Mouse (Mus musculus): ENCODE results near the gene Park7. TPM values are rescaled to one million over a fixed set of nuclear protein-coding genes. Genes with fewer than 3 reads are reported as not detected.
A peak's percentile ranks its signal among the peaks of the same experiment; 100 is the strongest.
"Not testable (repeated sequence)": the region's sequence is repeated elsewhere in the genome, so short reads cannot be mapped to it uniquely, and the experiment has no call there.

The Park7 gene
- polyA plus RNA-seq, 1 experiment = 284 TPM

DNA sequence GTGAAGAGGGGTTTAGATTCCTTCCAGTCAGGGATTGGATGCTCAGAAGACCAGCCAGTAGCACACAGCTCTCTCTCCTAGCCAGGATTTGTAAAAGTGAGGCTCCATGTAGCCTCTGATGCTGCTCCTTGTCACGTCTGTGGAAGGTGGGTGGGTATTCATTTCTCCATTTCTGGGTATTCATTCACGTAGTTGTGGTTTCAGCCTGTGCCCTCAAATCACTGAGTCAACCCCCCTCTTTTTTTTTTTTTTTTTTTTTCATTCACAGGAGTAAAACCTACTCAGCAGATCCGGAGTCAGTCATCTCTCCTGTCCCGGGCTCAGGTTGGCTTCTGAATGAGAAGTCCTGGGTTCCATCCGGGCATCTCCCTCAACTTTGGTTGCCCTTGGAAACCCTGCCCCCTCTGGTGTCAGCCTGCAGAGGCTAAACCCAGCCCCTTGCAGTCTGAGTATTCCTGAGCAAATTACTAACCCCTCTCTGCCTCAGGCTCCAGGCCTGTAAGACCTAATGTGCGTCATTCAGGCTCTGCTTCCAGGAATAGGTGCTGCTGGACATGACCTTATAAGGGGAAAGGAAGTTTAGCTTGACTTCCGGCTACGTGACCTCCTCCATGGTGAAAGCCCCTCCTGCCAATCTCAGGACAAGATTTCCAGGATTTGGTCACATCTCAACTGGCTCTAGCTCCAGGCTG is 3.2 kb upstream of the Park7 start:
- H3K4me3 ChIP-seq (ENCODE audit: insufficient read depth, low read length) = no peak overlapping the region
- peaks cover 9% of the 10 kb centered on the region for H3K4me1 ChIP-seq (ENCODE audit: control insufficient read depth, insufficient read depth, low read length)
- H3K27ac ChIP-seq (ENCODE audit: insufficient read depth, low read length) = no peak overlapping the region
- no peak for TF ChIP-seq CTCF (IDR thresholded peaks at IDR 0.05; ENCODE audit: extremely low read depth, insufficient read depth, low read length)
- no peak for TF ChIP-seq POLR2A (IDR thresholded peaks at IDR 0.05; ENCODE audit: extremely low read depth, insufficient read depth, low read length)

- Histone ChIP-seq H3K27ac (ENCODE audit: insufficient read depth, low read length) (peak overlapping the region; percentile 36), H3K4me1 (ENCODE audit: control insufficient read depth, insufficient read depth, low read length) (peaks cover 9% of the 10 kb centered on the region), H3K4me3 (ENCODE audit: insufficient read depth, low read length) (peak overlapping the region; percentile 50)
- TF ChIP-seq CTCF (IDR thresholded peaks at IDR 0.05; ENCODE audit: extremely low read depth, insufficient read depth, low read length) (no peak), POLR2A (IDR thresholded peaks at IDR 0.05; ENCODE audit: extremely low read depth, insufficient read depth, low read length) (no peak)
Measured at GRCm38 (mm10) chr4:150915181-150915906, 1.1 kb upstream of the Park7 start.

- TF ChIP-seq CTCF (IDR thresholded peaks at IDR 0.05; ENCODE audit: extremely low read depth, insufficient read depth, low read length) (no peak), POLR2A (IDR thresholded peaks at IDR 0.05; ENCODE audit: extremely low read depth, insufficient read depth, low read length) (no peak)
- Histone ChIP-seq H3K4me1 (ENCODE audit: control insufficient read depth, insufficient read depth, low read length) (peaks cover 9% of the 10 kb centered on the region), H3K27ac (ENCODE audit: insufficient read depth, low read length) (peak overlapping the region; percentile 57), H3K4me3 (ENCODE audit: insufficient read depth, low read length) (peak overlapping the region; percentile 50)
Measured at GRCm38 (mm10) chr4:150913743-150914142, 494 bp downstream of the Park7 start.

DNA sequence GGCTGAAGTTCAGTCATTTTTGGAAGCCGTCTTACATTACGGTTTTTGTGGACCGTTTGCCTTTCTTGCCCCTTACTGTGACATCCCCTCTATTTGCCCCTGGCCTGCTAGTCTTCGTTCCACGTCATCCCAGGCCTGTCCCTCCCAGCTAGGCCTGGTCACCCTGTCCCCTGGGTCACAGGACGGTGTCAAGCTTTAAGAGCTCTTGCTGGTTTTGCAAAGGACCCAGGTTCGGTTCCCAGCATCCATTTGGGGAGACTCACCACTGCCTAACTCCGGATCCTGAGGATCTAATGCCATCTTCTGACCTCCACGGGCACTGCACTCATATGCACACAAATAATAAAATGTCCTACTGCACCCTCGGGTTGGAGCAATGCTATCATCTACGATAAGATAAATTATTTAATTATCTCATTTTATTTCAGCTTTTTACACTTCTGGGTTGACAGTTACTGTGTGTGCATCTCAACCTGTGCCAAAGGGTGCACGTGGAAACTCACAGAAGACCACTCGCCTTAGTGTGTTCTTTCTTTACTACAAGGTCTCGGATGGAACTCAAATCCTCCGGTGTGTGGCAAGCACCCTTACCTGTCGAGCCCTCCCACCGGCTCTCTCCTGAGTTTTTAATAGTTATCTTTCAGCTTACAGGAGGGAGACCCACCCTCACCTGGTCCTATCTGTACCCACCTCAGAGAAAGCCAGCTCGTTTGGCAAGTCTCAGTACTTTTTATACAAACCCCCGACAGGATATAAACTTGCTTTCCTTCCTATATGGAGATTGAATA is 3.9 kb downstream of the Park7 start:
- Histone ChIP-seq H3K4me3 (ENCODE audit: insufficient read depth, low read length) (peak overlapping the region; percentile 48), H3K4me1 (ENCODE audit: control insufficient read depth, insufficient read depth, low read length) (peaks cover 7% of the 10 kb centered on the region; the same call in 1 of the 2 replicates), H3K27ac (ENCODE audit: insufficient read depth, low read length) (0 out of 2 replicates have a peak overlapping the region, but pooled peaks have one; percentile 19)
- TF ChIP-seq CTCF (IDR thresholded peaks at IDR 0.05; ENCODE audit: extremely low read depth, insufficient read depth, low read length) (no peak), POLR2A (IDR thresholded peaks at IDR 0.05; ENCODE audit: extremely low read depth, insufficient read depth, low read length) (no peak)

- Histone ChIP-seq H3K27ac (ENCODE audit: insufficient read depth, low read length) (0 out of 2 replicates have a peak overlapping the region, but pooled peaks have one; percentile 39), H3K4me3 (ENCODE audit: insufficient read depth, low read length) (peak overlapping the region; percentile 48), H3K4me1 (ENCODE audit: control insufficient read depth, insufficient read depth, low read length) (peaks cover 3% of the 10 kb centered on the region; the same call in 1 of the 2 replicates)
- TF ChIP-seq CTCF (IDR thresholded peaks at IDR 0.05; ENCODE audit: extremely low read depth, insufficient read depth, low read length) = no peak
- TF ChIP-seq POLR2A (IDR thresholded peaks at IDR 0.05; ENCODE audit: extremely low read depth, insufficient read depth, low read length) = peak; percentile 80; the same call in 1 of the 2 replicates
Measured at GRCm38 (mm10) chr4:150909451-150910156, 4.6 kb downstream of the Park7 start.

DNA sequence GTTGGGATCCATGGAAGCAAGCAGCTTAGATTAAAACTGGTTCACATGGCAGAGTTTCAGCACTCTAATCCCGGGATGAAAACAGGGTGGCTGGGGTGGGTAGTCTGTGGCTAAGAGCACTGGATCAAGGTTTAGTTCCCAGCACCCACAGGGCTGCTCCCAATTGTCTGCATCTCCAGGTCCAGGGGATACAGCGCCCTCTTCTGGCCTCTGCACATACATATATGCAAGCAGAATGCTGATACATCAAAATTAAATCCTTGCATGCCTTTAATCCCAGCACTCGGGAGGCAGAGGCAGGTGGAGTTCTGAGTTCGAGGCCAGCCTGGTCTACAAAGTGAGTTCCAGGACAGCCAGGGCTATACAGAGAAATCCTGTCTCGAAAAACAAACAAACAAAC is 5.7 kb downstream of the Park7 start:
- not testable (repeated sequence) for H3K4me1 ChIP-seq (ENCODE audit: control insufficient read depth, insufficient read depth, low read length); H3K27ac ChIP-seq (ENCODE audit: insufficient read depth, low read length); H3K4me3 ChIP-seq (ENCODE audit: insufficient read depth, low read length)

GRCm38 (mm10) chr4:150907099-150907498 is 7.1 kb downstream of the Park7 start:
- TF ChIP-seq POLR2A (IDR thresholded peaks at IDR 0.05; ENCODE audit: extremely low read depth, insufficient read depth, low read length) = no peak
- TF ChIP-seq CTCF (IDR thresholded peaks at IDR 0.05; ENCODE audit: extremely low read depth, insufficient read depth, low read length) = no peak
- no peak overlapping the region for H3K4me3 ChIP-seq (ENCODE audit: insufficient read depth, low read length)
- H3K4me1 ChIP-seq (ENCODE audit: control insufficient read depth, insufficient read depth, low read length) = no peaks in the 10 kb centered on the region
- H3K27ac ChIP-seq (ENCODE audit: insufficient read depth, low read length) = no peak overlapping the region

GRCm38 (mm10) chr4:150903091-150903742 is 11.0 kb downstream of the Park7 start:
- Histone ChIP-seq H3K27ac (ENCODE audit: insufficient read depth, low read length) (no peak overlapping the region), H3K4me1 (ENCODE audit: control insufficient read depth, insufficient read depth, low read length) (no peaks in the 10 kb centered on the region), H3K4me3 (ENCODE audit: insufficient read depth, low read length) (no peak overlapping the region)
- TF ChIP-seq POLR2A (IDR thresholded peaks at IDR 0.05; ENCODE audit: extremely low read depth, insufficient read depth, low read length) (no peak), CTCF (IDR thresholded peaks at IDR 0.05; ENCODE audit: extremely low read depth, insufficient read depth, low read length) (no peak)

Measured in cortical plate, adult 2 months (tissue).